Mouse (Mus musculus): Measurements from ENCODE around the gene Rwdd4a. TPM values are rescaled to one million over a fixed set of nuclear protein-coding genes. Genes with fewer than 3 reads are reported as not detected.

Rwdd4a gene
- total RNA-seq (2017), result 11.5 to 18.2 TPM (median 12.5 TPM) in 3 replicates

- peak; percentile 100 for ATAC-seq (replicated peaks; ENCODE audit: insufficient number of reproducible peaks, low FRiP score, low TSS enrichment, poor library complexity, severe bottlenecking)
Measured at GRCm38 (mm10) chr8:47533344-47534125, at the start of gene Rwdd4a, which contains the start of gene Trappc11. Gene Rwdd4a, plus strand, starts transcription at chr8:47533664. Gene Trappc11, minus strand, starts transcription at chr8:47533470.

GRCm38 (mm10) chr8:47487231-47487630 lies 46.2 kb upstream of the Rwdd4a start:
- no peak for ATAC-seq (replicated peaks; ENCODE audit: insufficient number of reproducible peaks, low FRiP score, low TSS enrichment, poor library complexity, severe bottlenecking)

GRCm38 (mm10) chr8:47493106-47493505 lies 40.4 kb upstream of the Rwdd4a start:
- no peak for ATAC-seq (replicated peaks; ENCODE audit: insufficient number of reproducible peaks, low FRiP score, low TSS enrichment, poor library complexity, severe bottlenecking)

GRCm38 (mm10) chr8:47494602-47495153 lies 38.8 kb upstream of the Rwdd4a start:
- no peak for ATAC-seq (replicated peaks; ENCODE audit: insufficient number of reproducible peaks, low FRiP score, low TSS enrichment, poor library complexity, severe bottlenecking)

GRCm38 (mm10) chr8:47495428-47495827 lies 38.0 kb upstream of the Rwdd4a start:
- no peak for ATAC-seq (replicated peaks; ENCODE audit: insufficient number of reproducible peaks, low FRiP score, low TSS enrichment, poor library complexity, severe bottlenecking)

GRCm38 (mm10) chr8:47501994-47502393 lies 31.5 kb upstream of the Rwdd4a start:
- ATAC-seq (replicated peaks; ENCODE audit: insufficient number of reproducible peaks, low FRiP score, low TSS enrichment, poor library complexity, severe bottlenecking), result no peak

GRCm38 (mm10) chr8:47502546-47502945 lies 30.9 kb upstream of the Rwdd4a start:
- no peak for ATAC-seq (replicated peaks; ENCODE audit: insufficient number of reproducible peaks, low FRiP score, low TSS enrichment, poor library complexity, severe bottlenecking)

GRCm38 (mm10) chr8:47505431-47505830 lies 28.0 kb upstream of the Rwdd4a start:
- no peak for ATAC-seq (replicated peaks; ENCODE audit: insufficient number of reproducible peaks, low FRiP score, low TSS enrichment, poor library complexity, severe bottlenecking)

- no peak for ATAC-seq (replicated peaks; ENCODE audit: insufficient number of reproducible peaks, low FRiP score, low TSS enrichment, poor library complexity, severe bottlenecking)
Measured at GRCm38 (mm10) chr8:47510930-47511329, 22.5 kb upstream of the Rwdd4a start.

- no peak for ATAC-seq (replicated peaks; ENCODE audit: insufficient number of reproducible peaks, low FRiP score, low TSS enrichment, poor library complexity, severe bottlenecking)
Measured at GRCm38 (mm10) chr8:47513601-47514000, 19.9 kb upstream of the Rwdd4a start.

GRCm38 (mm10) chr8:47528094-47528493 lies 5.4 kb upstream of the Rwdd4a start:
- ATAC-seq (replicated peaks; ENCODE audit: insufficient number of reproducible peaks, low FRiP score, low TSS enrichment, poor library complexity, severe bottlenecking), result no peak

GRCm38 (mm10) chr8:47538323-47538722 lies 4.9 kb downstream of the Rwdd4a start:
- ATAC-seq (replicated peaks; ENCODE audit: insufficient number of reproducible peaks, low FRiP score, low TSS enrichment, poor library complexity, severe bottlenecking), result no peak

- no peak for ATAC-seq (replicated peaks; ENCODE audit: insufficient number of reproducible peaks, low FRiP score, low TSS enrichment, poor library complexity, severe bottlenecking)
Measured at GRCm38 (mm10) chr8:47542746-47543145, 9.3 kb downstream of the Rwdd4a start.

- no peak for ATAC-seq (replicated peaks; ENCODE audit: insufficient number of reproducible peaks, low FRiP score, low TSS enrichment, poor library complexity, severe bottlenecking)
Measured at GRCm38 (mm10) chr8:47544094-47544493, 10.6 kb downstream of the Rwdd4a start.

- no peak for ATAC-seq (replicated peaks; ENCODE audit: insufficient number of reproducible peaks, low FRiP score, low TSS enrichment, poor library complexity, severe bottlenecking)
Measured at GRCm38 (mm10) chr8:47547102-47547501, 13.6 kb downstream of the Rwdd4a start.

GRCm38 (mm10) chr8:47553613-47554012 lies 20.1 kb downstream of the Rwdd4a start:
- 0 out of 2 replicates have a peak, but pooled peaks have one; percentile 40 for ATAC-seq (replicated peaks; ENCODE audit: insufficient number of reproducible peaks, low FRiP score, low TSS enrichment, poor library complexity, severe bottlenecking)

- no peak for ATAC-seq (replicated peaks; ENCODE audit: insufficient number of reproducible peaks, low FRiP score, low TSS enrichment, poor library complexity, severe bottlenecking)
Measured at GRCm38 (mm10) chr8:47556446-47556845, 23.0 kb downstream of the Rwdd4a start.

GRCm38 (mm10) chr8:47558274-47558673 lies 24.8 kb downstream of the Rwdd4a start:
- no peak for ATAC-seq (replicated peaks; ENCODE audit: insufficient number of reproducible peaks, low FRiP score, low TSS enrichment, poor library complexity, severe bottlenecking)

GRCm38 (mm10) chr8:47560801-47561200 lies 27.3 kb downstream of the Rwdd4a start:
- no peak for ATAC-seq (replicated peaks; ENCODE audit: insufficient number of reproducible peaks, low FRiP score, low TSS enrichment, poor library complexity, severe bottlenecking)

GRCm38 (mm10) chr8:47566551-47566950 lies 33.1 kb downstream of the Rwdd4a start:
- ATAC-seq (replicated peaks; ENCODE audit: insufficient number of reproducible peaks, low FRiP score, low TSS enrichment, poor library complexity, severe bottlenecking), result no peak
